Mouse (Mus musculus) intestine, embryonic 14.5 days (tissue): Measurements from ENCODE around the gene Pgpep1l. TPM values are rescaled to one million over a fixed set of nuclear protein-coding genes. Genes with fewer than 3 reads are reported as not detected.
"Not testable (repeated sequence)": the region's sequence is repeated elsewhere in the genome, so short reads cannot be mapped to it uniquely, and the experiment has no call there.

ENCODE experiments used
- ATAC-seq: fragments of 200-750 bp; cut with Nextera tagmentation; replicated peaks from 2 replicates; pipeline ENCODE4 v1.8.0; 2017; ENCODE audit warnings: low read depth, moderate number of reproducible peaks, moderate TSS enrichment, moderate library complexity; ENCODE audit not compliant: low FRiP score, low TSS enrichment
- DNase-seq: peaks from one replicate; pipeline ENCODE4 v3.0.0-alpha.2; 2018; ENCODE audit warnings: low spot score
- H3K27ac ChIP-seq: fragments of 300-500 bp; sonication (generic); 2 replicates; pipeline ENCODE4 v1.5.1; 2014; ENCODE audit warnings: low read depth, mild to moderate bottlenecking, control low read depth
- H3K27me3 ChIP-seq: fragments of 300-500 bp; sonication (generic); replicated peaks from 2 replicates; pipeline ENCODE4 v1.6.1; 2014; ENCODE audit warnings: low read length, control low read depth; ENCODE audit not compliant: control insufficient read depth, insufficient read depth
- H3K36me3 ChIP-seq: fragments of 300-500 bp; sonication (generic); 2 replicates; pipeline ENCODE4 v1.6.1; 2014; ENCODE audit warnings: low read length, control low read depth; ENCODE audit not compliant: control insufficient read depth, insufficient read depth
- H3K4me1 ChIP-seq: fragments of 300-500 bp; sonication (generic); replicated peaks from 2 replicates; pipeline ENCODE4 v1.6.1; 2014; ENCODE audit warnings: low read length, control low read depth, mixed read lengths; ENCODE audit not compliant: control insufficient read depth, insufficient read depth
- H3K4me2 ChIP-seq: fragments of 300-500 bp; sonication (generic); 2 replicates; pipeline ENCODE4 v1.6.1; 2014; ENCODE audit warnings: low read length
- H3K4me3 ChIP-seq: fragments of 300-500 bp; sonication (generic); 2 replicates; pipeline ENCODE4 v1.5.1; 2014; ENCODE audit warnings: low read depth, low read length, control low read depth, mixed read lengths
- H3K9ac ChIP-seq: fragments of 300-500 bp; sonication (generic); 2 replicates; pipeline ENCODE4 v1.6.1; 2014; ENCODE audit warnings: mild to moderate bottlenecking, low read length
- H3K9me3 ChIP-seq: fragments of 300-500 bp; sonication (generic); 2 replicates; pipeline ENCODE4 v1.6.1; 2016; ENCODE audit warnings: low read length, control low read depth; ENCODE audit not compliant: control insufficient read depth
- WGBS: fragments of 180-500 bp; shearing (Covaris S2); extraction: QIAGEN DNeasy Blood & Tissue Kit; methylation state at CpG from one replicate; pipeline ENCODE4 v1.1.7; 2014; 5-methylcytosine and 5-hydroxymethylcytosine counted together
- polyA plus RNA-seq: library from polyadenylated mRNA; unstranded; fragments of >200 nt; fragmentation: Nextera tagmentation; extraction: Ambion mirVana; gene quantifications from 2 replicates; pipeline ENCODE4 v1.2.1, GENCODE M21; 2014

The Pgpep1l gene
- polyA plus RNA-seq, 1 experiment from 2014 or later: not detected

DNA sequence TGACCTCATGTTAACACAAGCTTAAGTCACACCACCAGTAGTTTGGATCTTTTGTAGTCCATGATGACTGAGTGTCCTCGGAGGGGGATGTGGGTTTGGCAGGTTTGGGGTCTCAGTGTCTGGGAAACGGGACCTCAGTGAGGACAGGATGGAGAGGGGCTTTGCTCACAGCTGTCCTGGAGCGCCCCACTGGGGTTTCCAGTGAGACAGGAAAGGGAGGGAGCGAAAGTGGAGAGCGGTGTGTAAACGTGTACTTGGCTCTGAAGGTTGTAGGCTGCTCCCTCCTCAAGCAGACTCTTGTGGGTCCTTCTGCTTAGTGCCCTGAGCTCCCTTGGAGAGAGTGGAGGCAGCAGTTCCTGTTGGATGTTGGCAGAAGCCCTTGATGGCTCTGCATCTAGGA is 14.9 kb upstream of the Pgpep1l start:
- H3K9me3 ChIP-seq: no peaks in the 10 kb centered on the region
- WGBS: 74% methylated on average over 6 of the region's 6 CpGs
- no peak overlapping the region for H3K4me2 ChIP-seq
- H3K9ac ChIP-seq: no peak overlapping the region
- peaks cover 4% of the 10 kb centered on the region; the same call in 1 of the 2 replicates for H3K4me1 ChIP-seq
- no peak overlapping the region for H3K27ac ChIP-seq
- peaks cover 16% of the 10 kb centered on the region for H3K27me3 ChIP-seq
- H3K4me3 ChIP-seq: no peak overlapping the region
- no peaks in the 10 kb centered on the region for H3K36me3 ChIP-seq
- no peak for ATAC-seq
- no peak for DNase-seq

- DNase-seq (no peak), ATAC-seq (no peak)
- no peak overlapping the region for H3K9ac ChIP-seq
- no peaks in the 10 kb centered on the region for H3K36me3 ChIP-seq
- WGBS: 98% methylated on average over 6 of the region's 6 CpGs
- no peak overlapping the region for H3K4me3 ChIP-seq
- H3K9me3 ChIP-seq: no peaks in the 10 kb centered on the region
- peaks cover 4% of the 10 kb centered on the region; the same call in 1 of the 2 replicates for H3K4me1 ChIP-seq
- H3K4me2 ChIP-seq: no peak overlapping the region
- peaks cover 16% of the 10 kb centered on the region for H3K27me3 ChIP-seq
- H3K27ac ChIP-seq: no peak overlapping the region
Observed at GRCm38 (mm10) chr7:68278385-68278784, 14.4 kb upstream of the Pgpep1l start.

GRCm38 (mm10) chr7:68277897-68278270 is 13.9 kb upstream of the Pgpep1l start:
- H3K27ac ChIP-seq: no peak overlapping the region
- H3K4me1 ChIP-seq: peaks cover 4% of the 10 kb centered on the region; the same call in 1 of the 2 replicates
- no peaks in the 10 kb centered on the region for H3K36me3 ChIP-seq
- H3K27me3 ChIP-seq: peaks cover 17% of the 10 kb centered on the region
- 78% methylated on average over 4 of the region's 4 CpGs for WGBS
- H3K4me2 ChIP-seq: no peak overlapping the region
- H3K9ac ChIP-seq: no peak overlapping the region
- no peak for DNase-seq
- no peaks in the 10 kb centered on the region for H3K9me3 ChIP-seq
- ATAC-seq: no peak
- no peak overlapping the region for H3K4me3 ChIP-seq

GRCm38 (mm10) chr7:68277054-68277896 is 13.2 kb upstream of the Pgpep1l start:
- no peak overlapping the region for H3K4me3 ChIP-seq
- no peaks in the 10 kb centered on the region for H3K9me3 ChIP-seq
- DNase-seq (no peak), ATAC-seq (no peak)
- H3K36me3 ChIP-seq: no peaks in the 10 kb centered on the region
- peaks cover 18% of the 10 kb centered on the region for H3K27me3 ChIP-seq
- H3K9ac ChIP-seq: no peak overlapping the region
- H3K4me1 ChIP-seq: peaks cover 4% of the 10 kb centered on the region; the same call in 1 of the 2 replicates
- 40% methylated on average over 11 of the region's 11 CpGs for WGBS
- no peak overlapping the region for H3K27ac ChIP-seq
- H3K4me2 ChIP-seq: no peak overlapping the region

DNA sequence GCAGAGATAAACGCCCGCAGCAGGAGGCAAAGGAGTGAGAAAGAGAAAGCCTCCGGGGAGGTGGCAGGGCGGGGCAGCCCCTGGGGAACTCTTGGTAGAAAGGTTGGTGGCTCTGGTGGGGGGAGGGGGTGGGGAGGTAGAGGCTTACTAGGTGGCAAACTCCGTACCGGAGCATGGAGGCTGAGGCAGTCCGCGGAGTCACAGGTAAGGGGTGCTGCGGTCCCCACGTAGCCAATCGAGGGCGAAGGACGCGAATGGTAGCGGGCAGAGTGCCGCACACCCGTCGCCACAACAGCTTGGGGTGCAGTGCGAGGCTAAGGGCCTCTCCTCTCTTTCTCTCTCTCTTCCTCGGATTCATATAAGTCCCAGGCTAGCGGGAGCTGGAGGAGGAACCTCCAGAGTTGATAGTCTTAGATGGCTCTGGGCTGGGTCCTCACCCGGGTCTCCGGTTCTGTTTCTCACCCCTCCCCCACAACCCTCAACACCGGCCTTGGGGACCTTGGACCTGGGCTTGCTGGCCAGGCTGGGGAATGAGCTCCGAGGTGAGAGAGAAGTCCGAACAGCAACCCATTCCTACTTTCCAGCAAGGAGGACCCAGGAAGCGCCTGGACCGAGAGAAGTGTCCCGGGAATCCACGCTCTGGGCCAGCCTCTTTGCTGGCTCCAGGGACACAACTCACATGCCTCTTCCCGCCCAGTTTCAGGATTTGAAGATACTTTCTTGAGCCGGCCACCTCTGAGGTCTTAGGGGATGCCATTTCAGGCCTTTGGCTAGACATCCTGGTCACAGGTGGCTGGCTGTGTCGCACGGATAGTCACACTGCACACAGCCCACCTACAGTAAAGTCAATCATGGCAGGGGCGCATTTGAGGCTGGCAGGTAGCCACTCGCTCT is 12.1 kb upstream of the Pgpep1l start:
- peak overlapping the region; percentile 77 for H3K4me2 ChIP-seq
- H3K4me3 ChIP-seq: peak overlapping the region; percentile 28
- peak; percentile 63 for DNase-seq
- H3K9me3 ChIP-seq: no peaks in the 10 kb centered on the region
- H3K9ac ChIP-seq: peak overlapping the region; percentile 10
- ATAC-seq: no peak
- H3K27ac ChIP-seq: no peak overlapping the region
- no peaks in the 10 kb centered on the region for H3K36me3 ChIP-seq
- 7% methylated on average over 35 of the region's 36 CpGs for WGBS
- peaks cover 18% of the 10 kb centered on the region for H3K27me3 ChIP-seq
- H3K4me1 ChIP-seq: peaks cover 4% of the 10 kb centered on the region; the same call in 1 of the 2 replicates

DNA sequence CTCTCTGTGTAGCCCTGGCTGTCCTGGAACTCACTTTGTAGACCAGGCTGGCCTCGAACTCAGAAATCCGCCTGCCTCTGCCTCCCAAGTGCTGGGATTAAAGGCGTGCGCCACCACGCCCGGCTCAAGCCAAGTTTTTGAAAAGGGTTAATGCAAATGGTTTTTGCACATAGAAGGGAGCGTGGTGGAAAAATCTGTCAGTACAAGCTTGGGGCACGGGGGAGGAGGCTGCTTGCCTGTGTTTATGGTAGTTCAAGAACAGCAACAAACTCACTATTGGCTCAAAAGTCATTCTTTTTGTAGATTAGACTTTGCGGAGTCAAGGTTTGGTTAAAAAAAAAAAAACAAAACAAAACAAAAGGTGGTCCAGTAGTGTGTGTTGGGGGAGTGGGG is 11.4 kb upstream of the Pgpep1l start:
- peaks cover 18% of the 10 kb centered on the region for H3K27me3 ChIP-seq
- not testable (repeated sequence) for H3K9ac ChIP-seq, H3K9me3 ChIP-seq, H3K36me3 ChIP-seq, H3K4me1 ChIP-seq, ATAC-seq, H3K27ac ChIP-seq, DNase-seq
- peak overlapping the region; percentile 77 for H3K4me2 ChIP-seq
- H3K4me3 ChIP-seq: peak overlapping the region; percentile 28
- 46% methylated on average over 9 of the region's 9 CpGs for WGBS

GRCm38 (mm10) chr7:68274951-68275350 is 10.9 kb upstream of the Pgpep1l start:
- no peak for DNase-seq

DNA sequence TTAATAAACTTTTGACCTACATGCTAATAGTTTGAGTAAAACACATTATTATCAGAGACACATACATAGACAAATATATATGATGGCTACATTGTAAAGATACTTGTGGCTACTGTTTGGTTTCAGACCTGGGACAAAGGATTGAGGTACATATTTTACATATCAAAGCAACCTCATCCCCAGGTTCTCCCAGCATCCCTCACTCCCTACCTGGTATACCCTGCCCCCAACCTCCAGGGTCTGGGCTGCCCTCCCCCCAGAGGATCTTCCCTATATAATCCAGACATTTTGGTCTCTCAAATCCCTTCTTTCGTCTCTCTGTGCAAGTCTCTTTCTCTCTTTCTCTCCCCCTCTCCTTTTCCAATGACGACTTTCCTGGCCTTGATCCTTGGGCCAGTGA is 10.2 kb upstream of the Pgpep1l start:
- no peak for DNase-seq

More at GRCm38 (mm10) chr7:68274951-68275350, 10.9 kb upstream of the Pgpep1l start:
- Histone ChIP-seq H3K4me2 (no peak overlapping the region), H3K9me3 (no peaks in the 10 kb centered on the region), H3K4me1 (peaks cover 4% of the 10 kb centered on the region; the same call in 1 of the 2 replicates), H3K27ac (no peak overlapping the region), H3K27me3 (peaks cover 18% of the 10 kb centered on the region), H3K36me3 (no peaks in the 10 kb centered on the region), H3K9ac (no peak overlapping the region), H3K4me3 (no peak overlapping the region)
- WGBS: 63% methylated on average over 9 of the region's 9 CpGs
- no peak for ATAC-seq

More for the DNA sequence above, 10.2 kb upstream of the Pgpep1l start:
- 71% methylated on average over 2 of the region's 2 CpGs for WGBS
- H3K27ac ChIP-seq: no peak overlapping the region
- no peak overlapping the region for H3K4me3 ChIP-seq
- no peak for ATAC-seq
- H3K27me3 ChIP-seq: peaks cover 18% of the 10 kb centered on the region
- no peaks in the 10 kb centered on the region for H3K9me3 ChIP-seq
- H3K4me1 ChIP-seq: peaks cover 4% of the 10 kb centered on the region; the same call in 1 of the 2 replicates
- no peak overlapping the region for H3K9ac ChIP-seq
- no peak overlapping the region for H3K4me2 ChIP-seq
- no peaks in the 10 kb centered on the region for H3K36me3 ChIP-seq
